Mouse (Mus musculus) heart, adult 2 months (tissue): ENCODE measurements around the gene Sema4a. TPM values are rescaled to one million over a fixed set of nuclear protein-coding genes. Genes with fewer than 3 reads are reported as not detected.

Experiments
- DNase-seq, 2 experiments: peaks; one replicate each; pipeline ENCODE4 v3.0.0; 2021
- H3K27ac ChIP-seq: fragments of 200-600 bp; 2 replicates; pipeline ENCODE4 v1.8.1; 2022
- H3K27me3 ChIP-seq: fragments of 200-500 bp; 2 replicates; pipeline ENCODE4 v1.6.1; 2012; ENCODE audit warnings: mild to moderate bottlenecking, low read length, inconsistent platforms, mixed read lengths; ENCODE audit not compliant: control insufficient read depth, insufficient read depth
- H3K36me3 ChIP-seq: fragments of 200-500 bp; 2 replicates; pipeline ENCODE4 v1.6.1; 2012; ENCODE audit warnings: low read length, inconsistent platforms; ENCODE audit not compliant: control insufficient read depth, insufficient read depth
- H3K4me1 ChIP-seq: fragments of 200-500 bp; 2 replicates; pipeline ENCODE4 v1.6.1; 2011; ENCODE audit warnings: low read length; ENCODE audit not compliant: control insufficient read depth, insufficient read depth
- H3K4me3 ChIP-seq: fragments of 200-600 bp; 2 replicates; pipeline ENCODE4 v1.8.1; 2022
- H3K79me2 ChIP-seq: fragments of 200-500 bp; replicated peaks from 2 replicates; pipeline ENCODE4 v1.6.1; 2012; ENCODE audit warnings: mild to moderate bottlenecking, inconsistent platforms, low read length, moderate library complexity, mixed read lengths; ENCODE audit not compliant: control insufficient read depth, insufficient read depth
- H3K9ac ChIP-seq: fragments of 200-500 bp; 2 replicates; pipeline ENCODE4 v1.6.1; 2012; ENCODE audit warnings: low read depth, mild to moderate bottlenecking, control low read depth, inconsistent platforms, low read length, mixed read lengths
- CTCF ChIP-seq: fragments of 200-600 bp; IDR thresholded peaks from 2 replicates; pipeline ENCODE4 v1.8.1; 2022; ENCODE audit warnings: antibody characterized with exemption, mild to moderate bottlenecking, moderate library complexity
- EP300 ChIP-seq: fragments of 200-500 bp; IDR thresholded peaks from 2 replicates; pipeline ENCODE4 v1.6.1; 2011; ENCODE audit warnings: low read depth, low read length, control low read depth; ENCODE audit not compliant: insufficient read depth
- POLR2A ChIP-seq: fragments of 200-500 bp; IDR thresholded peaks from 2 replicates; pipeline ENCODE4 v1.6.1; 2011; ENCODE audit warnings: mild to moderate bottlenecking, low read depth, low read length, control low read depth; ENCODE audit not compliant: insufficient read depth
- WGBS: fragments of 180-500 bp; shearing (Covaris S2); methylation state at CpG from one replicate; pipeline ENCODE4 v1.1.7; 2018; 5-methylcytosine and 5-hydroxymethylcytosine counted together
- intact Hi-C: fragments of 180-260 bp; cut with DNase I; formaldehyde crosslinking; loops from one replicate; pipeline ENCODE4 v1.15.1; 2025
- polyA plus RNA-seq: library from polyadenylated mRNA; depleted of rRNA; stranded (reverse); fragments of >200 nt; gene quantifications from 2 replicates; pipeline ENCODE4 v1.2.3, GENCODE M21; 2012
- total RNA-seq, 2 experiments: library from RNA; stranded (reverse); gene quantifications; 2 replicates each; pipeline ENCODE4 v1.2.3; 2021

The Sema4a gene
- total and polyA plus RNA-seq, 3 experiments: 3.2 to 9.5 (median 3.3) TPM

DNA sequence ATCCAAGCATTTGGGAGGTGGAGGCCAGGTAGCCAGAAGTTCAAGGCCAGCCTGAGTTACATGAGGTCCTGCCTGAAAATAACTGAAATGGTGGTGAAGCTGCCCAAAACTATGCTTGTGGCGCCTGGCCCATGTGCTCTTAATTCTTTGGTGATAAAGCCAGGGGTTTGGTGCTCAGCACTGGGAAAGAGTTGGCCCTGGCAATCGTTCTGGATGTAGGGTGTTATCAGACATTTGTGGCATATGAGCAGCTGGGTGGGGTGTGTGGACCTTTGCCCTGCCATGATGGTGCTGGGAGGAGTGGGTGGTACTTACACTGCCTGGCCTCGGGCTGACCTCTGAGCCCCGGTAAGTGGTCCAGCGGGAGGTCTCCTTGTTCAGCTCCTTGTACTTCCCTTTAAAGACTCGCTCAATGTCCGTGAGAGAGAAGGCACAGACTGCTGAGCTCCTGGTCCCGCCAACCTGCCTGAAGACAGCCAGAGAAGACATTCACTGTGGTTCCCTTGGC, 13.3 kb downstream of the Sema4a start:
- Histone ChIP-seq H3K36me3 (no peaks in the 10 kb centered on the region), H3K79me2 (no peaks in the 10 kb centered on the region), H3K9ac (no peak overlapping the region), H3K4me3 (no peak overlapping the region), H3K27me3 (no peaks in the 10 kb centered on the region), H3K4me1 (peaks cover 2% of the 10 kb centered on the region), H3K27ac (no peak overlapping the region)
- TF ChIP-seq EP300 (no peak), CTCF (no peak), POLR2A (no peak)
- WGBS: 57% methylated on average over 8 of the region's 8 CpGs
- no peak for DNase-seq
- intact Hi-C loops: no loop called here

DNA sequence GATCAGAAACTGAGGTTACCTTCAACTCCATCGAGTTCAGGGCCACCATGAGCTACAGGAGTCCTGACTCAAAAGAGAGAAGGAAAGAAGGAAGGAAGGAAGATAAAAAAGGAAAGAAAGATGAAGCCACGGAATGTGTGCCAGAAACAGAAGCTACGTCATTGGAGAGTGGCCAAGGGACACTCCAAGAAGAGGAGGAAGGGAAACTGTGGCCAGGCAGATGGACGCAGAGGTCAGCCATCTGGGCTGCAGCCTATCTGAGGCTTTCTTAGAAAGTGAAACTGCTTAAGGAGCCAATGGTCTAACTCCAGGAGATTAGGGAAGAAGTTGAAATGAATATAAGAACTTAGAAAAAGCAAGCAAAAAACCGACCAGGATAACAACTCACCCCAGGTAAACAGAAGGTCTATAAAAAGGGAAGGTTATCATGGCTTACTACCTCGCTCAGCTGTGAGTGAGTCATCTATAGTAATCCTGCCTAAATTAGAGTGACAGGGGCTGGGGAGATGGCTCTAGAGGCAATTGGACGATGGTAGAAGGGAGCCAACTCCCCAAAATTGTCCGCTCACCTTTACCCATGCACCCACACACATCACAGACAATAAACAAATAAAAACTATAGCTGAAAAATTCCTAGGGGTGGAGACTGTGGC, 14.4 kb downstream of the Sema4a start:
- no peak overlapping the region for H3K4me3 ChIP-seq
- H3K27ac ChIP-seq: no peak overlapping the region
- TF ChIP-seq EP300 (0 out of 2 replicates have a peak, but pooled peaks have one; percentile 50), CTCF (no peak), POLR2A (0 out of 2 replicates have a peak, but pooled peaks have one; percentile 17)
- 30% methylated on average over 8 of the region's 8 CpGs for WGBS
- DNase-seq: peak in 1 of 2 experiments; percentile 37
- intact Hi-C loops: no loop called here
- peaks cover 2% of the 10 kb centered on the region for H3K4me1 ChIP-seq
- no peaks in the 10 kb centered on the region for H3K79me2 ChIP-seq
- H3K27me3 ChIP-seq: no peaks in the 10 kb centered on the region
- H3K9ac ChIP-seq: no peak overlapping the region
- no peaks in the 10 kb centered on the region for H3K36me3 ChIP-seq

DNA sequence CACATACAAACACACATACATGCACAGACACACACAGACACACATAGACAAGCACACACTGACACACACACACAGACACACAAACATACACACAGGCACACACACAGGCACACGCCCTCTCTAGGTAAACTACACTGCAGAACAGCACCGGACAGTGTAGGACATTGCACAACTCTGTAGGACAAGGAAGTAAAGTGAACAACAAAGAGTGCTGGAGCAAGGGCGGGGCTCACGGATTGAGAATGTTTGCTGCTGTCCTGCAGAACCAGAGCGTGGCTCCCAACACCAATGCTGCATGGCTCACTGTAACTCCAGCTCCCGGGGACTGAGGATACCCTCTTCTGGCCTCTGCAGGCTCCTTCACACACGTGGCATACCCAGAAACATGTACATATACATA, 18.1 kb downstream of the Sema4a start:
- H3K27ac ChIP-seq: no peak overlapping the region
- no peak overlapping the region for H3K9ac ChIP-seq
- DNase-seq: peak in 1 of 2 experiments; percentile 39
- no peaks in the 10 kb centered on the region for H3K36me3 ChIP-seq
- WGBS: 67% methylated on average over 7 of the region's 7 CpGs
- no peaks in the 10 kb centered on the region for H3K27me3 ChIP-seq
- no peaks in the 10 kb centered on the region for H3K79me2 ChIP-seq
- intact Hi-C loops: no loop called here
- H3K4me1 ChIP-seq: peaks cover 2% of the 10 kb centered on the region
- TF ChIP-seq POLR2A (no peak), CTCF (no peak), EP300 (no peak)
- H3K4me3 ChIP-seq: no peak overlapping the region

DNA sequence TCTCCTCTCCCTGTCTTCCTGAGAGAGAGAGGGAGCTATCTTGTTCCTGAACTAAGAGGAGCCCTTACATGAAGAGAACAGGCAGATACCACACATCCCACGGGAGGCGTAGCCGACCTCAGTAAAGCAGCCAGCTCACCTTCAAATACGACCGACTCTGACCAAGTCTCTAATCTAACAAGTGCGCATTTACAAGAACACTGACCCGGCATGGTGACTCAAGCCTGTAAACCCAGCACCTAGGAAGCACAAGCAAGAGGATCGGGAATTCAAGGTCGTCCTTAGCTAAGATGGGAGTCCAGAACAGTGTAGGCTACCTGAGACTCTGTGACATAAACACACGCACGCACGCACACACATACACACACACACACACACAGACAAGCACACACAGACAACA, 18.5 kb downstream of the Sema4a start:
- Histone ChIP-seq H3K27me3 (no peaks in the 10 kb centered on the region), H3K36me3 (no peaks in the 10 kb centered on the region), H3K4me3 (no peak overlapping the region), H3K4me1 (peaks cover 2% of the 10 kb centered on the region), H3K27ac (no peak overlapping the region), H3K9ac (no peak overlapping the region), H3K79me2 (no peaks in the 10 kb centered on the region)
- no peak for TF ChIP-seq POLR2A
- TF ChIP-seq EP300: no peak
- intact Hi-C loops: no loop called here
- WGBS: 82% methylated on average over 12 of the region's 12 CpGs
- DNase-seq: no peak

DNA sequence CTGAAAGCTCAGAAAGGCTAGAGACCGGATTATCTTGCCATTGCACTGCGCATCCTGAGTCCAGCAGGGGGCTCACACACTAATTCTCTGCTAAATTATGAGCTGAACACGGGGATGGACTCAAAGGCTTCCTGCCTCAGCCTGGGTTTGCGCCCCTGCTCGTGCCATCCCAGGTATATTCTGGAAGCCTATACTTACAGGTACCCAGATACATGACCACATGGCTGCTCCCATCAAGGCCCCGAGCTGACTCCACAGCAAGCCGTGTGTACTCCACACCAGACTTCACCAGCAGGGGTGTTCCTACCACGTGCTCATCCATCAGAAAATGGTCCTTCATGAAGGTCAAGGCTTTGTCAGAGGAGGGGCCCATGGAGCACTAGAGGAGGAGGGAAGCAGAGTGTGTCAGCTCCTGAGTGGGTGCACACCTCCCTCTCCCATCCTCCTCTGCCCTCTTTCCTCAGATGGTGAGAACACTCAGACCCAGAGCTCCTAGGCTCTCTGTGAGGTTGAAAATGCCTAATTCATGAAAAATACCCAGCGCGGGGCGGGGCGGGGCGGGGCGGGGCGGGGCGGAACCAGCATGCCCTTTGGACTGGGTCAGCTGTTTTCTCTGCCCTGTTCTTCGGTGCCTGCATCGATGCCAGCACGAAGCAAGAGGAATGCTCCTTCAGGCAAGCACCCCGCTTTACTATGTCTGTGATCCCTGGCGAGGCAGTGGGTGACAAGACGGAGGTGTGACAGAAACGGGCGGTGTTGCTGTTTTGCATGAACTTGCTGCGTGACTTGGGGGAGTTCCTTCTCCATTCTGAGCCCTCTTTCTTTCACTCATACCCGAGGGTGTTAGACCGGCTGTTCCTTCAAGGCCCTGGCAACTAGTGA, 20.2 kb downstream of the Sema4a start:
- TF ChIP-seq EP300 (no peak), CTCF (peak; percentile 66)
- H3K79me2 ChIP-seq: no peaks in the 10 kb centered on the region
- no peak for DNase-seq
- H3K27me3 ChIP-seq: no peaks in the 10 kb centered on the region
- WGBS: 19% methylated on average over 27 of the region's 27 CpGs
- H3K9ac ChIP-seq: no peak overlapping the region
- H3K4me1 ChIP-seq: no peaks in the 10 kb centered on the region; the same call in 1 of the 2 replicates
- H3K36me3 ChIP-seq: no peaks in the 10 kb centered on the region
- no peak overlapping the region for H3K27ac ChIP-seq
- no peak overlapping the region for H3K4me3 ChIP-seq
- intact Hi-C loops: no loop called here

DNA sequence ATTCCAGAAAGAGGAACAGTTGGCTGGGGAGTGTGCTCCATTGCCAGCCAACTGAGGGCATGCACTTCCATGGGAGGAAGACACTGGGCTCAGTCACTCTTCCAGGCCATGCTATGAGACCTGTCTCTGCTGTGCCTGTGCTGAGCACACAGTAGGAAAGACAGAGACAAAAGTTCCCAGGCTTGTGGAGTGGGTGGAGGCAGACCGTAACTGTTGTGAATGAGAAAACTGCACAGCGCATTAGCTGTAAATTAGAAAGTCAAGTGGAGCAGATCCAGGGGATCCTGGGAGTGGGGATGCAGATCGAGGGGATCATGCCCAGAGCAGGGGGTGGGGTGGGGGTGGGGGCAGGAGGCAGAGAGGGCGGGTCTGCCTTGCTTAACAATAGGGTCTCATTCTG, 21.4 kb downstream of the Sema4a start:
- WGBS: 64% methylated on average over 4 of the region's 4 CpGs
- H3K4me3 ChIP-seq: no peak overlapping the region
- H3K36me3 ChIP-seq: no peaks in the 10 kb centered on the region
- no peaks in the 10 kb centered on the region for H3K27me3 ChIP-seq
- no peaks in the 10 kb centered on the region; the same call in 1 of the 2 replicates for H3K4me1 ChIP-seq
- H3K27ac ChIP-seq: no peak overlapping the region
- H3K9ac ChIP-seq: no peak overlapping the region
- H3K79me2 ChIP-seq: no peaks in the 10 kb centered on the region
- TF ChIP-seq CTCF (no peak), EP300 (no peak), POLR2A (no peak)
- intact Hi-C loops: no loop called here
- DNase-seq: no peak
